ENCODE assay signal across 8 mouse cellular contexts in the genomic region with DNA sequence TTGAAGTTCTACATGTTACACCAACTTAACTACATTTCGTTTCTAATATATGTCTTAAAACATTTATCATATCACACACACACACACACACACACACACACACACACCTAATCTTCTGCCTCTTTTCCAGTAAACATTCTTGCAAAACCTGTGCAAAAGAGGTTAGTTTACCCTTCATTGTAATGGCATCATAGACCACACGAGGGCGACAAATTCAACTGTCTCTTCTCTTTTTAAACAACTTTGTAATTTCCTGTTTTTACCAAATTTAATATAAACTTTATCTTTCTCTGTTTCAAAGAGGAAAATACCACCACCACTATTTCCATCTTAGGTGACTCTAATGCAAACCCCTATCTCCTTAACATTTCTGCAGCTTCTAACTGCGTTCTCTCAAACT.
DNase-seq lines count a peak whose midpoint lies in the region; ATAC-seq and TF ChIP-seq lines count a peak whose summit lies in the region.
"Had no signal": no experiment of that assay in that cellular context is flagged by ENCODE, and none has a peak within 500 bp of the region (broad histone marks: within the 10 kb centered on the region; RNA-seq: fewer than 3 reads in every experiment).

No protein-coding gene starts in this region.

- TF ChIP-seq CTCF in hindbrain, postnatal 0 days (IDR thresholded peaks at IDR 0.05; ENCODE audit: low read depth): peak; percentile 75

- intact Hi-C loops in gastrocnemius, postnatal 36 days (cut with DNase I): no loop called here

- H3K27ac ChIP-seq in hindbrain, postnatal 0 days: no peak overlapping the region
- H3K27ac ChIP-seq in hindbrain, embryonic 13.5 days: no peak overlapping the region
- H3K27ac ChIP-seq: midbrain, embryonic 12.5 days had no signal

- no peaks in the 10 kb centered on the region for H3K4me1 ChIP-seq in hindbrain, postnatal 0 days (ENCODE audit: insufficient read depth, low read length)
- H3K4me1 ChIP-seq in hindbrain, embryonic 13.5 days (replicated peaks): no peaks in the 10 kb centered on the region
- H3K4me1 ChIP-seq: midbrain, embryonic 12.5 days had no signal

- ATAC-seq in hindbrain, postnatal 0 days: no peak
- no peak for ATAC-seq in hindbrain, embryonic 13.5 days (ENCODE audit: low FRiP score)
- peak; percentile 58 for ATAC-seq in granulocyte monocyte progenitor cell, adult 5-6 weeks (replicated peaks; ENCODE audit: poor library complexity, severe bottlenecking)

- H3K27me3 ChIP-seq in hindbrain, postnatal 0 days (ENCODE audit: insufficient read depth, low read length): no peaks in the 10 kb centered on the region
- H3K27me3 ChIP-seq in hindbrain, embryonic 13.5 days: no peaks in the 10 kb centered on the region
- H3K27me3 ChIP-seq: midbrain, embryonic 12.5 days had no signal

- no peak overlapping the region for H3K4me3 ChIP-seq in hindbrain, postnatal 0 days (ENCODE audit: low read length)
- H3K4me3 ChIP-seq in hindbrain, embryonic 13.5 days: no peak overlapping the region
- H3K4me3 ChIP-seq: midbrain, embryonic 12.5 days had no signal

- H3K36me3 ChIP-seq in hindbrain, postnatal 0 days (ENCODE audit: insufficient read depth, low read length): no peaks in the 10 kb centered on the region
- H3K36me3 ChIP-seq in hindbrain, embryonic 13.5 days: no peaks in the 10 kb centered on the region
- H3K36me3 ChIP-seq: midbrain, embryonic 12.5 days had no signal

- H3K9me3 ChIP-seq in hindbrain, postnatal 0 days (ENCODE audit: low read length): no peaks in the 10 kb centered on the region
- H3K9me3 ChIP-seq in hindbrain, embryonic 13.5 days: 0 out of 2 replicates have a peak, but pooled peaks cover 5% of the 10 kb centered on the region

- WGBS in hindbrain, postnatal 0 days: 35% methylated on average over 4 of the region's 4 CpGs
- WGBS in hindbrain, embryonic 13.5 days: 35% methylated on average over 4 of the region's 4 CpGs

- no peak overlapping the region for H3K4me2 ChIP-seq in hindbrain, postnatal 0 days (ENCODE audit: low read depth, low read length)
- H3K4me2 ChIP-seq in hindbrain, embryonic 13.5 days: no peak overlapping the region
- H3K4me2 ChIP-seq: midbrain, embryonic 12.5 days had no signal

- H3K9ac ChIP-seq in hindbrain, postnatal 0 days (replicated peaks; ENCODE audit: low read length): no peak overlapping the region
- H3K9ac ChIP-seq in hindbrain, embryonic 13.5 days: no peak overlapping the region
- H3K9ac ChIP-seq: midbrain, embryonic 12.5 days had no signal

- DNase-seq in hindbrain, postnatal 0 days (ENCODE audit: low spot score): peak; percentile 72
- peak; percentile 16 for DNase-seq in urinary bladder, postnatal 14 days (ENCODE audit: low spot score)
- no peak for DNase-seq in urinary bladder, postnatal 10 days (ENCODE audit: low spot score)
- peak; percentile 2 for DNase-seq in retina, adult 2 months (ENCODE audit: low read depth, low spot score)
- no peak for DNase-seq in gastrocnemius, postnatal 36 days

Comparison
In these comparisons a context has a peak if more than half of its experiments do, and no peak if none do; other contexts are left out.
1. DNase-seq: peak in hindbrain, postnatal 0 days (single experiment), urinary bladder, postnatal 14 days (single experiment) and retina, adult 2 months (single experiment); none in urinary bladder, postnatal 10 days (single experiment) and gastrocnemius, postnatal 36 days (0 of 2).